In the genomic region with DNA sequence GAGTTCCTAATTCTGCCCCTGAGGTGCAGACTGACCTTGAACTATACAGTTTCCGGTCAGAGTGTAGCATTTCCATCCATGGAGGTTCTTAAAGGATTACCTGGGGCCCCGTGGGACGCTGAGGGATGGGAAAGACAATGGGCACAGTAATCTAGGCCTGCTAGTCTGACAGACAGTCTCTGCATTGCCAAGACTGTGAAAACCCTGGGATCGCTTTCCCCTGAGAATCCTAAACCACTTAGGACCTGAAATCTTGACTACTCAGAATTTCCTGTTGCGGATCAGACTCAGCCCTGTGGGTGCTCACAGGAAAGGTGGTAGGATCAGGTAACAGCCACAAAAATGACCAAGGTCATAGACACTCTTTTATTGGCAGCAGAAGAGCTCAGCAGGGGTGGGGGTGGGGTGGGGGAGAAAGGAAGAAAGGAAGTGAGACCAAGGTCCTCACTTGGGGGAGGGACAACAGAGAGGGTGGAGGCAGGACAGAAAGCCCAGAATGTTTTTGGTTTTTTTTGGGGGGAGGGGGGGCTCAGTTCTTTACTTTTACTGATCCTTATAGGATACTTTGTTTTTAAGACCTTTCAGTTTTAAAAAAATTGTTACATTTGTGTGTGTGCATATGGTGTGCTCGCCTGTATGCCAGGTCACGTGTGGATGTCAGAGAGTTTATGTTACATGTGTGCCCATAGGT, we compare ENCODE assay signal across 17 mouse cellular contexts. TPM values are rescaled to one million over a fixed set of nuclear protein-coding genes. Genes with fewer than 3 reads are reported as not detected.
A peak's percentile ranks its signal among the peaks of the same experiment; 100 is the strongest.
DNase-seq lines count a peak whose midpoint lies in the region; ATAC-seq and TF ChIP-seq lines count a peak whose summit lies in the region.
"Had no signal": no experiment of that assay in that cellular context is flagged by ENCODE, and none has a peak within 500 bp of the region (broad histone marks: within the 10 kb centered on the region; RNA-seq: fewer than 3 reads in every experiment).

No protein-coding gene starts in this region.

- no peak for ATAC-seq in hindbrain, embryonic 12.5 days (ENCODE audit: low FRiP score)
- no peak for ATAC-seq in hindbrain, embryonic 16.5 days
- ATAC-seq in limb, embryonic 11.5 days (ENCODE audit: insufficient number of reproducible peaks, low FRiP score, low TSS enrichment, low read depth) = 0 out of 2 replicates have a peak, but pooled peaks have one; percentile 29
- ATAC-seq in liver, embryonic 12.5 days = no peak
- ATAC-seq in intestine, embryonic 15.5 days = no peak
- ATAC-seq: midbrain, embryonic 15.5 days; Patski had no signal

- peak; percentile 37 for DNase-seq in embryo, embryonic 10.5 days (ENCODE audit: low spot score)
- no peak for DNase-seq in limb, embryonic 11.5 days (ENCODE audit: low spot score)
- DNase-seq: cerebellum, adult 9-10 months; heart, adult 18-20 months; kidney, adult 18-20 months; kidney, postnatal 25 days; lung, embryonic 14.5 days; thymus, adult 18-20 months had no signal

- WGBS in hindbrain, embryonic 12.5 days = 54% methylated on average over 7 of the region's 7 CpGs
- WGBS in hindbrain, embryonic 16.5 days = 64% methylated on average over 7 of the region's 7 CpGs
- WGBS in limb, embryonic 11.5 days = 51% methylated on average over 7 of the region's 7 CpGs
- WGBS in liver, embryonic 12.5 days (ENCODE audit: insufficient replicate concordance) = 38% methylated on average over 7 of the region's 7 CpGs
- 54% methylated on average over 7 of the region's 7 CpGs for WGBS in intestine, embryonic 15.5 days

- H3K27me3 ChIP-seq in hindbrain, embryonic 12.5 days = no peaks in the 10 kb centered on the region
- no peaks in the 10 kb centered on the region for H3K27me3 ChIP-seq in hindbrain, embryonic 16.5 days (replicated peaks; ENCODE audit: control insufficient read depth, insufficient read depth, low read length)
- H3K27me3 ChIP-seq in E14TG2a.4 (ENCODE audit: insufficient read depth, low read length) = peaks cover 2% of the 10 kb centered on the region; the same call in 1 of the 2 replicates
- no peaks in the 10 kb centered on the region for H3K27me3 ChIP-seq in limb, embryonic 11.5 days (ENCODE audit: control insufficient read depth, insufficient read depth, low read length)
- H3K27me3 ChIP-seq in liver, embryonic 12.5 days (replicated peaks) = no peaks in the 10 kb centered on the region; the same call in 1 of the 2 replicates
- H3K27me3 ChIP-seq in intestine, embryonic 15.5 days (replicated peaks) = no peaks in the 10 kb centered on the region
- H3K27me3 ChIP-seq: hindbrain, embryonic 15.5 days; midbrain, embryonic 15.5 days; Patski had no signal

- no peak overlapping the region for H3K9ac ChIP-seq in hindbrain, embryonic 12.5 days
- H3K9ac ChIP-seq in hindbrain, embryonic 16.5 days (ENCODE audit: low read depth, low read length) = no peak overlapping the region
- H3K9ac ChIP-seq in limb, embryonic 11.5 days (ENCODE audit: low read length) = no peak overlapping the region
- H3K9ac ChIP-seq in liver, embryonic 12.5 days = no peak overlapping the region
- H3K9ac ChIP-seq in intestine, embryonic 15.5 days = no peak overlapping the region
- H3K9ac ChIP-seq: hindbrain, embryonic 15.5 days; lung, embryonic 14.5 days; midbrain, embryonic 15.5 days had no signal

- H3K9me3 ChIP-seq in hindbrain, embryonic 12.5 days (replicated peaks) = no peaks in the 10 kb centered on the region
- no peaks in the 10 kb centered on the region for H3K9me3 ChIP-seq in hindbrain, embryonic 16.5 days (ENCODE audit: control insufficient read depth, low read length)
- H3K9me3 ChIP-seq in E14TG2a.4 (ENCODE audit: low read length) = no peaks in the 10 kb centered on the region
- no peaks in the 10 kb centered on the region for H3K9me3 ChIP-seq in limb, embryonic 11.5 days (ENCODE audit: control insufficient read depth, low read length)
- H3K9me3 ChIP-seq in liver, embryonic 12.5 days (replicated peaks) = no peaks in the 10 kb centered on the region
- no peaks in the 10 kb centered on the region for H3K9me3 ChIP-seq in intestine, embryonic 15.5 days
- H3K9me3 ChIP-seq: hindbrain, embryonic 15.5 days; midbrain, embryonic 15.5 days had no signal

- peak overlapping the region; percentile 40; the same call in 1 of the 2 replicates for H3K27ac ChIP-seq in hindbrain, embryonic 12.5 days
- no peak overlapping the region for H3K27ac ChIP-seq in hindbrain, embryonic 16.5 days (ENCODE audit: low read depth, low read length)
- H3K27ac ChIP-seq in limb, embryonic 11.5 days (replicated peaks; ENCODE audit: low read depth, low read length) = no peak overlapping the region
- H3K27ac ChIP-seq in liver, embryonic 12.5 days = no peak overlapping the region
- H3K27ac ChIP-seq in intestine, embryonic 15.5 days = no peak overlapping the region
- H3K27ac ChIP-seq: hindbrain, embryonic 15.5 days; midbrain, embryonic 15.5 days had no signal

- no peak overlapping the region for H3K4me3 ChIP-seq in hindbrain, embryonic 12.5 days
- no peak overlapping the region for H3K4me3 ChIP-seq in hindbrain, embryonic 16.5 days (ENCODE audit: low read length)
- H3K4me3 ChIP-seq in E14TG2a.4 (replicated peaks; ENCODE audit: low read length) = peak overlapping the region; percentile 27
- no peak overlapping the region for H3K4me3 ChIP-seq in limb, embryonic 11.5 days (ENCODE audit: low read depth, low read length)
- no peak overlapping the region for H3K4me3 ChIP-seq in liver, embryonic 12.5 days
- H3K4me3 ChIP-seq in intestine, embryonic 15.5 days (replicated peaks) = no peak overlapping the region
- H3K4me3 ChIP-seq: hindbrain, embryonic 15.5 days; midbrain, embryonic 15.5 days had no signal

- no peak overlapping the region for H3K4me2 ChIP-seq in hindbrain, embryonic 12.5 days (replicated peaks)
- no peak overlapping the region for H3K4me2 ChIP-seq in hindbrain, embryonic 16.5 days (ENCODE audit: low read length)
- no peak overlapping the region for H3K4me2 ChIP-seq in limb, embryonic 11.5 days (ENCODE audit: low read depth, severe bottlenecking)
- H3K4me2 ChIP-seq in liver, embryonic 12.5 days = no peak overlapping the region
- H3K4me2 ChIP-seq in intestine, embryonic 15.5 days (replicated peaks) = no peak overlapping the region
- H3K4me2 ChIP-seq: hindbrain, embryonic 15.5 days; liver, embryonic 11.5 days; lung, embryonic 14.5 days; midbrain, embryonic 15.5 days had no signal

- H3K36me3 ChIP-seq in hindbrain, embryonic 12.5 days = no peaks in the 10 kb centered on the region
- no peaks in the 10 kb centered on the region for H3K36me3 ChIP-seq in hindbrain, embryonic 16.5 days (ENCODE audit: control insufficient read depth, insufficient read depth, low read length)
- H3K36me3 ChIP-seq in E14TG2a.4 (ENCODE audit: insufficient read depth, low read length) = no peaks in the 10 kb centered on the region
- no peaks in the 10 kb centered on the region for H3K36me3 ChIP-seq in limb, embryonic 11.5 days (ENCODE audit: control insufficient read depth, insufficient read depth, low read length)
- no peaks in the 10 kb centered on the region for H3K36me3 ChIP-seq in liver, embryonic 12.5 days
- no peaks in the 10 kb centered on the region for H3K36me3 ChIP-seq in intestine, embryonic 15.5 days
- H3K36me3 ChIP-seq: hindbrain, embryonic 15.5 days; midbrain, embryonic 15.5 days had no signal

- peaks cover 5% of the 10 kb centered on the region; the same call in 1 of the 2 replicates for H3K4me1 ChIP-seq in hindbrain, embryonic 12.5 days
- no peaks in the 10 kb centered on the region for H3K4me1 ChIP-seq in hindbrain, embryonic 16.5 days (ENCODE audit: control insufficient read depth, insufficient read depth, low read depth, low read length)
- peaks cover 95% of the 10 kb centered on the region for H3K4me1 ChIP-seq in E14TG2a.4 (replicated peaks; ENCODE audit: low read depth, low read length)
- H3K4me1 ChIP-seq in limb, embryonic 11.5 days (ENCODE audit: control insufficient read depth, insufficient read depth, low read length) = peaks cover 5% of the 10 kb centered on the region; the same call in 1 of the 2 replicates
- peaks cover 16% of the 10 kb centered on the region; the same call in 1 of the 2 replicates for H3K4me1 ChIP-seq in liver, embryonic 12.5 days
- no peaks in the 10 kb centered on the region for H3K4me1 ChIP-seq in intestine, embryonic 15.5 days (replicated peaks)
- H3K4me1 ChIP-seq: hindbrain, embryonic 15.5 days; midbrain, embryonic 15.5 days had no signal

- TF ChIP-seq CTCF in E14TG2a.4 (conservative IDR thresholded peaks at IDR 0.05; ENCODE audit: low read length) = no peak

RNA-seq across cellular contexts. Expression of gene Suco, which starts 42.3 kb away (rescaled TPM):
- 39.4 and 44.2 TPM in 2 replicates for polyA plus RNA-seq in hindbrain, embryonic 12.5 days (2016; fragmentation: Nextera tagmentation; extraction: Ambion mirVana)
- 17.5 and 20.1 TPM in 2 replicates for polyA plus RNA-seq in hindbrain, embryonic 16.5 days (2015; fragmentation: Nextera tagmentation; extraction: Ambion mirVana)
- polyA plus RNA-seq in limb, embryonic 11.5 days (2014; fragmentation: Nextera tagmentation; extraction: Ambion mirVana) = 32.3 and 42.3 TPM in 2 replicates
- 13.3 and 16.3 TPM in 2 replicates for polyA plus RNA-seq in liver, embryonic 12.5 days (2016; fragmentation: Nextera tagmentation; extraction: Ambion mirVana)
- 14.0 and 21.9 TPM in 2 replicates for polyA plus RNA-seq in intestine, embryonic 15.5 days (2015; fragmentation: Nextera tagmentation; extraction: Ambion mirVana)

RNA-seq across cellular contexts. Expression of gene Pigc, which starts 50.2 kb away (rescaled TPM):
- 35.4 and 36.6 TPM in 2 replicates for polyA plus RNA-seq in hindbrain, embryonic 12.5 days (2016; fragmentation: Nextera tagmentation; extraction: Ambion mirVana)
- polyA plus RNA-seq in hindbrain, embryonic 16.5 days (2015; fragmentation: Nextera tagmentation; extraction: Ambion mirVana) = 36.2 and 37.1 TPM in 2 replicates
- polyA plus RNA-seq in limb, embryonic 11.5 days (2014; fragmentation: Nextera tagmentation; extraction: Ambion mirVana) = 46.6 and 49.8 TPM in 2 replicates
- polyA plus RNA-seq in liver, embryonic 12.5 days (2016; fragmentation: Nextera tagmentation; extraction: Ambion mirVana) = 12.2 and 14.7 TPM in 2 replicates
- 32.8 and 34.5 TPM in 2 replicates for polyA plus RNA-seq in intestine, embryonic 15.5 days (2015; fragmentation: Nextera tagmentation; extraction: Ambion mirVana)
